Mouse (Mus musculus) bone marrow macrophage, adult 2 months (primary cell): Measurements from ENCODE around the gene Gabbr2.

Experiments
- CTCF ChIP-seq: IDR thresholded peaks from 2 replicates; pipeline ENCODE4 v1.5.1; 2012; ENCODE audit warnings: low read depth, mild to moderate bottlenecking, low read length, moderate library complexity
- POLR2A ChIP-seq: IDR thresholded peaks from 2 replicates; pipeline ENCODE4 v1.6.1; 2012; ENCODE audit warnings: mild to moderate bottlenecking, low read depth, low read length, borderline replicate concordance

DNA sequence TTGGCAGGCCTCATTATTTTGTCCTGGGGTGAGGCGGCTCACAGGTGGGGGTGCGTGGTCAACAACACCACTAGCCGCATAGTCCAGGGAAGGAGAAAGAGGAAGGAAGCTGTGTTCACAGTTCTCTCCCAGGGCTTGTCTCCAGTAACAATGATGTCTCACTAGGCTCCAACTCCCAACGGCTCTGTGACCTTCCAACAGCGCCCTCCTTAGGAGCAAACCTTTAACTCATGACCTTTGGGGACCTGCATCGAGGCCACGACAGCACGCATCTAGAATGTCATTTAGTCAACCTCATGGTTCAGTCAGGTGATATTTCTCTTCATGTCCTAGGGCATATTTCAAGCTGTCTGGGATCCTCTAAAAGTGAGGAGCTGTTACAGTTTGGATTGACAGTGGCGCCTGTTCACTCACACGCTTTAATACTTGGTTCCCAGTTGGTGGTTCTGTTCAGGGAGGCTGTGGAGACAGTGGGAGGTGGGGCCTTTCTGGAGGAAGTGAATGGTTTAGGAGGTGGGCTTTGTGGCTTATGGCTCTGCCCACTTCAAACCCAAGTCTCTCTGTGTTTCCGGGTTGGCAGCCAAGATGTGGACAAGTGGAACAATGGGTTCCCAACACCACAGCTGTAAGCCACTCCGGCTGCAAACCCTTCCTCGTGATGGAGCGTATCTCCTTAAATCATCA, 200.3 kb downstream of the Gabbr2 start:
- no peak for TF ChIP-seq POLR2A
- TF ChIP-seq CTCF = peak; percentile 29; the same call in 1 of the 2 replicates
